In the genomic region with DNA sequence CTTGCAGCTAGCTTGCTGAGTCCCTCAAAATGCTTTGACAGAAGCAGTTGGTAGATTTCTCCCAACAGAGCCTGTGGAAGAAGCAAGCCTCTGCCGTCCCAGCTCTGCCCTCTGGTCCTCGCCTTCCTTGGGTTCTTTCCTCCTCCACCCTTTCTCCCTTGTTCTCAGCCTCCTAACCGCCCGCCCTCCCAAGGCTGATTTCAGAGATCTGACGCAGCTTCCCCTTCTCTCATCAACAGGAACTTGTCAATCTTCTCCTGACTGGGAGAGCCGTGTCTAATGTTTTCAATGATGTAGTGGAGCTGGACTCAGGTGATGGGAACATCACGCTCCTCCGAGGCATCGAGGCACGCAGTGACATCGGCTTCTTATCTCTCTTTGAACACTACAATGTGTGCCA, we compare ENCODE assay signal across 11 mouse cellular contexts.
"Had no signal": no experiment of that assay in that cellular context is flagged by ENCODE, and none has a peak within 500 bp of the region (broad histone marks: within the 10 kb centered on the region; RNA-seq: fewer than 3 reads in every experiment).

No protein-coding gene starts in this region.

- H3K4me1 ChIP-seq: neural tube, embryonic 12.5 days; neural tube, embryonic 15.5 days had no signal

- H3K27ac ChIP-seq: liver, embryonic 14.5 days; neural tube, embryonic 12.5 days; neural tube, embryonic 15.5 days; stomach, postnatal 0 days had no signal

- DNase-seq: kidney, postnatal 4 days; liver, postnatal 0 days; midbrain, embryonic 14.5 days; right cerebral cortex, adult 18-20 months; right cerebral cortex, postnatal 14 days; right cerebral cortex, postnatal 4 days; thymus, postnatal 25 days had no signal

- H3K4me3 ChIP-seq: neural tube, embryonic 12.5 days; neural tube, embryonic 15.5 days had no signal
